Comparison of ENCODE assay signal across 8 mouse cellular contexts in the genomic region with DNA sequence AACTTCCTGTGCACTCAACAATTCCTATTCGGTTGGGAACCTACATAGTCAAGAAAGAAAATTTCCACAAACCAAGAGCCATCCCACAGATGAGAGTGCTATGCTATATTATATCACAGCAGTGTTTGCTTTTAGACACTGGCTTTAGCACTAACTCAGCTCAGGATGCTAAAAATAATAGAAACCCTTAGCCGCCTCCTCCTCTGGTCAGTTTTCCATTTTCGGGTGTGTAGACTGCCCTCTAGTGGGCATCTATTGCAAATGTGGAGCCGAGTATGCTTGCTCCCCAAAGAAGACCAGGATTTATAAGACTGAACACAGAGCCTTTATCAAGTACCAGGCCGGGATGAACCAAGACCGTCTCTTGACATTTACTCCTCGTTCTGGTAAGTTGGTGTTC.
DNase-seq lines count a peak whose midpoint lies in the region; ATAC-seq and TF ChIP-seq lines count a peak whose summit lies in the region.

No protein-coding gene starts in this region.

- no peak overlapping the region for H3K4me2 ChIP-seq in hindbrain, embryonic 13.5 days
- H3K4me2 ChIP-seq in midbrain, embryonic 13.5 days (replicated peaks), result no peak overlapping the region

- no peaks in the 10 kb centered on the region for H3K36me3 ChIP-seq in liver, adult 2 months (ENCODE audit: control insufficient read depth, insufficient read depth, low read length)
- no peaks in the 10 kb centered on the region for H3K36me3 ChIP-seq in hindbrain, embryonic 13.5 days
- no peaks in the 10 kb centered on the region for H3K36me3 ChIP-seq in midbrain, embryonic 13.5 days

- no peaks in the 10 kb centered on the region for H3K27me3 ChIP-seq in liver, adult 2 months (ENCODE audit: control insufficient read depth, insufficient read depth, low read length)
- no peaks in the 10 kb centered on the region for H3K27me3 ChIP-seq in hindbrain, embryonic 13.5 days
- peaks cover 3% of the 10 kb centered on the region; the same call in 1 of the 2 replicates for H3K27me3 ChIP-seq in midbrain, embryonic 13.5 days

- H3K9me3 ChIP-seq in hindbrain, embryonic 13.5 days, result no peaks in the 10 kb centered on the region
- H3K9me3 ChIP-seq in midbrain, embryonic 13.5 days, result no peaks in the 10 kb centered on the region

- intact Hi-C loops in left cerebral cortex, adult 2 months (cut with DNase I), result loop anchor here (5.0 to 10.0 kb wide), 2 partner anchors 191 to 229 kb away; no protein-coding TSS in a partner anchor

- peak; percentile 14 for DNase-seq in liver, adult 2 months (ENCODE audit: extremely low read depth, low read depth, low spot score)
- no peak for DNase-seq in liver
- DNase-seq in cerebellum, postnatal 14 days, result peak; percentile 58 to 67
- DNase-seq in left cerebral cortex, adult 2 months (ENCODE audit: extremely low spot score in 1 of 2, low spot score in 2 of 2), result peak; percentile 42 to 52
- DNase-seq in thymus, postnatal 36 days, result no peak
- no peak for DNase-seq in spleen, postnatal 10 days (ENCODE audit: low spot score in 2 of 2)

- H3K4me3 ChIP-seq in liver, adult 2 months (ENCODE audit: insufficient read depth, low read depth, low read length), result no peak overlapping the region
- no peak overlapping the region for H3K4me3 ChIP-seq in hindbrain, embryonic 13.5 days
- no peak overlapping the region for H3K4me3 ChIP-seq in left cerebral cortex, adult 2 months
- no peak overlapping the region for H3K4me3 ChIP-seq in midbrain, embryonic 13.5 days (replicated peaks)

- no peaks in the 10 kb centered on the region for H3K4me1 ChIP-seq in liver, adult 2 months (ENCODE audit: control insufficient read depth, insufficient read depth, low read length)
- no peaks in the 10 kb centered on the region for H3K4me1 ChIP-seq in hindbrain, embryonic 13.5 days (replicated peaks)
- 0 out of 2 replicates have a peak, but pooled peaks cover 4% of the 10 kb centered on the region for H3K4me1 ChIP-seq in midbrain, embryonic 13.5 days (replicated peaks)

- TF ChIP-seq POLR2A in liver, adult 2 months (IDR thresholded peaks at IDR 0.05; ENCODE audit: extremely low read depth, insufficient read depth, low read length), result no peak

- ATAC-seq in hindbrain, embryonic 13.5 days (ENCODE audit: low FRiP score), result peak; percentile 54; the same call in 1 of the 2 replicates
- 0 out of 2 replicates have a peak, but pooled peaks have one; percentile 72 for ATAC-seq in midbrain, embryonic 13.5 days

- H3K9ac ChIP-seq in liver, adult 2 months (ENCODE audit: low read depth, low read length), result no peak overlapping the region
- H3K9ac ChIP-seq in hindbrain, embryonic 13.5 days, result no peak overlapping the region
- no peak overlapping the region for H3K9ac ChIP-seq in midbrain, embryonic 13.5 days (replicated peaks)

- H3K27ac ChIP-seq in liver, adult 2 months (replicated peaks; ENCODE audit: insufficient read depth, low read depth, low read length), result no peak overlapping the region
- no peak overlapping the region for H3K27ac ChIP-seq in hindbrain, embryonic 13.5 days
- no peak overlapping the region for H3K27ac ChIP-seq in left cerebral cortex, adult 2 months
- no peak overlapping the region for H3K27ac ChIP-seq in midbrain, embryonic 13.5 days

- no peaks in the 10 kb centered on the region for H3K79me2 ChIP-seq in liver, adult 2 months (ENCODE audit: control insufficient read depth, insufficient read depth, low read length)

- TF ChIP-seq CTCF in liver, adult 2 months (IDR thresholded peaks at IDR 0.05; ENCODE audit: low read depth, low read length), result peak; percentile 41
- peak; percentile 79 for TF ChIP-seq CTCF in left cerebral cortex, adult 2 months (IDR thresholded peaks at IDR 0.05)

- 35% methylated on average over 7 of the region's 7 CpGs for WGBS in liver, adult 2 months
- WGBS in hindbrain, embryonic 13.5 days, result 34% methylated on average over 7 of the region's 7 CpGs
- WGBS in midbrain, embryonic 13.5 days, result 29% methylated on average over 7 of the region's 7 CpGs

Comparison
In these comparisons a context has a peak if more than half of its experiments do, and no peak if none do; other contexts are left out.
1. DNase-seq: peak in liver, adult 2 months (single experiment), cerebellum, postnatal 14 days (2 of 2) and left cerebral cortex, adult 2 months (2 of 2); none in liver (single experiment), thymus, postnatal 36 days (0 of 2) and spleen, postnatal 10 days (0 of 2).